In genomic region chr17:33552964-33553363, GRCm38 (mm10) we compare ENCODE assay signal across 9 mouse cellular contexts. TPM values are rescaled to one million over a fixed set of nuclear protein-coding genes. Genes with fewer than 3 reads are reported as not detected.
DNase-seq lines count a peak whose midpoint lies in the region; ATAC-seq lines count a peak whose summit lies in the region.
"Had no signal": no experiment of that assay in that cellular context is flagged by ENCODE, and none has a peak within 500 bp of the region (broad histone marks: within the 10 kb centered on the region; RNA-seq: fewer than 3 reads in every experiment).

No protein-coding gene starts in this region.

- H3K4me1 ChIP-seq in midbrain, embryonic 11.5 days (ENCODE audit: control insufficient read depth, insufficient read depth, low read length), result no peaks in the 10 kb centered on the region
- H3K4me1 ChIP-seq in midbrain, embryonic 16.5 days (ENCODE audit: control insufficient read depth, insufficient read depth, low read length), result no peaks in the 10 kb centered on the region
- no peaks in the 10 kb centered on the region for H3K4me1 ChIP-seq in limb, embryonic 13.5 days
- no peaks in the 10 kb centered on the region for H3K4me1 ChIP-seq in neural tube, embryonic 11.5 days (ENCODE audit: control insufficient read depth, insufficient read depth, low read length)
- H3K4me1 ChIP-seq: neural tube, embryonic 12.5 days had no signal

- no peak overlapping the region for H3K27ac ChIP-seq in midbrain, embryonic 11.5 days (ENCODE audit: low read depth, low read length)
- H3K27ac ChIP-seq in midbrain, embryonic 16.5 days (ENCODE audit: low read length), result no peak overlapping the region
- H3K27ac ChIP-seq in limb, embryonic 13.5 days, result no peak overlapping the region
- no peak overlapping the region for H3K27ac ChIP-seq in neural tube, embryonic 11.5 days (ENCODE audit: low read depth, low read length)
- H3K27ac ChIP-seq: neural tube, embryonic 12.5 days had no signal

- H3K9me3 ChIP-seq in midbrain, embryonic 11.5 days (ENCODE audit: control insufficient read depth, low read length), result no peaks in the 10 kb centered on the region
- no peaks in the 10 kb centered on the region for H3K9me3 ChIP-seq in midbrain, embryonic 16.5 days (replicated peaks; ENCODE audit: control insufficient read depth, low read length, poor library complexity, severe bottlenecking)
- H3K9me3 ChIP-seq in limb, embryonic 13.5 days, result no peaks in the 10 kb centered on the region
- H3K9me3 ChIP-seq in neural tube, embryonic 11.5 days (ENCODE audit: control insufficient read depth, low read length), result no peaks in the 10 kb centered on the region
- H3K9me3 ChIP-seq: neural tube, embryonic 12.5 days had no signal

- peaks cover 3% of the 10 kb centered on the region; the same call in 1 of the 2 replicates for H3K36me3 ChIP-seq in midbrain, embryonic 11.5 days (ENCODE audit: control insufficient read depth, insufficient read depth, low read length)
- peaks cover 18% of the 10 kb centered on the region; the same call in 1 of the 2 replicates for H3K36me3 ChIP-seq in midbrain, embryonic 16.5 days (ENCODE audit: control insufficient read depth, insufficient read depth, low read length)
- H3K36me3 ChIP-seq in limb, embryonic 13.5 days, result peaks cover 65% of the 10 kb centered on the region
- no peaks in the 10 kb centered on the region for H3K36me3 ChIP-seq in neural tube, embryonic 11.5 days (ENCODE audit: control insufficient read depth, insufficient read depth, low read length)

- peak; percentile 31 for DNase-seq in cerebellum, adult 9-10 months
- no peak for DNase-seq in cerebellum, adult 11 months
- peak; percentile 88 for DNase-seq in midbrain, embryonic 11.5 days (ENCODE audit: low spot score, missing footprints)
- peak; percentile 56 for DNase-seq in embryo, embryonic 9.5 days (ENCODE audit: extremely low spot score)
- peak; percentile 62 for DNase-seq in neural tube, embryonic 11.5 days (ENCODE audit: low spot score)

- H3K4me2 ChIP-seq in midbrain, embryonic 11.5 days, result no peak overlapping the region
- H3K4me2 ChIP-seq in midbrain, embryonic 16.5 days (ENCODE audit: low read length), result no peak overlapping the region
- H3K4me2 ChIP-seq in limb, embryonic 13.5 days (replicated peaks), result no peak overlapping the region
- H3K4me2 ChIP-seq in neural tube, embryonic 11.5 days (ENCODE audit: low read depth), result no peak overlapping the region
- H3K4me2 ChIP-seq: neural tube, embryonic 12.5 days had no signal

- no peaks in the 10 kb centered on the region for H3K27me3 ChIP-seq in midbrain, embryonic 11.5 days (ENCODE audit: control insufficient read depth, insufficient read depth, low read length)
- no peaks in the 10 kb centered on the region for H3K27me3 ChIP-seq in midbrain, embryonic 16.5 days (ENCODE audit: control insufficient read depth, insufficient read depth, low read depth, low read length)
- H3K27me3 ChIP-seq in limb, embryonic 13.5 days, result no peaks in the 10 kb centered on the region
- H3K27me3 ChIP-seq in neural tube, embryonic 11.5 days (ENCODE audit: control insufficient read depth, insufficient read depth, low read length), result no peaks in the 10 kb centered on the region
- H3K27me3 ChIP-seq: neural tube, embryonic 12.5 days had no signal

- H3K4me3 ChIP-seq in midbrain, embryonic 11.5 days (ENCODE audit: low read depth, low read length), result no peak overlapping the region
- no peak overlapping the region for H3K4me3 ChIP-seq in midbrain, embryonic 16.5 days (ENCODE audit: low read depth, low read length)
- no peak overlapping the region for H3K4me3 ChIP-seq in limb, embryonic 13.5 days
- H3K4me3 ChIP-seq in neural tube, embryonic 11.5 days (ENCODE audit: low read depth, low read length), result no peak overlapping the region
- H3K4me3 ChIP-seq: neural tube, embryonic 12.5 days had no signal

- WGBS in midbrain, embryonic 11.5 days, result 53% methylated on average over 4 of the region's 4 CpGs
- 39% methylated on average over 4 of the region's 4 CpGs for WGBS in midbrain, embryonic 16.5 days
- 51% methylated on average over 4 of the region's 4 CpGs for WGBS in limb, embryonic 13.5 days
- 40% methylated on average over 4 of the region's 4 CpGs for WGBS in neural tube, embryonic 11.5 days

- H3K9ac ChIP-seq in midbrain, embryonic 11.5 days (ENCODE audit: low read length), result no peak overlapping the region
- no peak overlapping the region for H3K9ac ChIP-seq in midbrain, embryonic 16.5 days (ENCODE audit: low read depth, low read length)
- no peak overlapping the region for H3K9ac ChIP-seq in limb, embryonic 13.5 days
- H3K9ac ChIP-seq in neural tube, embryonic 11.5 days (ENCODE audit: low read length), result no peak overlapping the region
- H3K9ac ChIP-seq: neural tube, embryonic 12.5 days had no signal

- ATAC-seq in midbrain, embryonic 11.5 days (ENCODE audit: low FRiP score), result 0 out of 2 replicates have a peak, but pooled peaks have one; percentile 30
- ATAC-seq in midbrain, embryonic 16.5 days, result no peak
- ATAC-seq in limb, embryonic 13.5 days (ENCODE audit: low FRiP score, low read depth), result 0 out of 2 replicates have a peak, but pooled peaks have one; percentile 40
- no peak for ATAC-seq in neural tube, embryonic 11.5 days (ENCODE audit: insufficient read depth, low FRiP score, low TSS enrichment)
- ATAC-seq in activated CD4-positive, CD25-positive, alpha-beta regulatory T cell, adult 4 months, result no peak

RNA-seq across cellular contexts. Expression of gene Myo1f, which starts 2.5 kb away (rescaled TPM):
- 3.0 and 3.3 TPM in 2 replicates for polyA plus RNA-seq in midbrain, embryonic 11.5 days (2014; fragmentation: Nextera tagmentation; extraction: Ambion mirVana)
- 1.5 and 1.6 TPM in 2 replicates for polyA plus RNA-seq in midbrain, embryonic 16.5 days (2015; fragmentation: Nextera tagmentation; extraction: Ambion mirVana)
- polyA plus RNA-seq in limb, embryonic 13.5 days (2015; fragmentation: Nextera tagmentation; extraction: Ambion mirVana), result 3.5 and 3.7 TPM in 2 replicates
- polyA plus RNA-seq in neural tube, embryonic 11.5 days (2014; fragmentation: Nextera tagmentation; extraction: Ambion mirVana), result 2.2 and 3.1 TPM in 2 replicates
- 10 to 100 TPM; 70.7 to 88.5 TPM for polyA plus RNA-seq in activated CD4-positive, CD25-positive, alpha-beta regulatory T cell, adult 4 months (2017; shearing (Covaris generic))

RNA-seq across cellular contexts. Expression of gene Adamts10, which starts 29.0 kb away (rescaled TPM):
- 22.7 and 25.9 TPM in 2 replicates for polyA plus RNA-seq in midbrain, embryonic 11.5 days (2014; fragmentation: Nextera tagmentation; extraction: Ambion mirVana)
- polyA plus RNA-seq in midbrain, embryonic 16.5 days (2015; fragmentation: Nextera tagmentation; extraction: Ambion mirVana), result 62.2 and 66.8 TPM in 2 replicates
- 106 and 120 TPM in 2 replicates for polyA plus RNA-seq in limb, embryonic 13.5 days (2015; fragmentation: Nextera tagmentation; extraction: Ambion mirVana)
- polyA plus RNA-seq in neural tube, embryonic 11.5 days (2014; fragmentation: Nextera tagmentation; extraction: Ambion mirVana), result 37.0 and 40.8 TPM in 2 replicates
- 10 to 100 TPM; 49.7 to 56.7 TPM for polyA plus RNA-seq in activated CD4-positive, CD25-positive, alpha-beta regulatory T cell, adult 4 months (2017; shearing (Covaris generic))

Comparison
In these comparisons a context has a peak if more than half of its experiments do, and no peak if none do; other contexts are left out.
1. ATAC-seq: peak in midbrain, embryonic 11.5 days (single experiment) and limb, embryonic 13.5 days (single experiment); none in midbrain, embryonic 16.5 days (single experiment), neural tube, embryonic 11.5 days (single experiment) and activated CD4-positive, CD25-positive, alpha-beta regulatory T cell, adult 4 months (single experiment).
2. RNA of gene Myo1f, which starts 2.5 kb away (polyA plus RNA-seq): 70.7 to 88.5 TPM in activated CD4-positive, CD25-positive, alpha-beta regulatory T cell, adult 4 months; 3.5 to 3.7 TPM in limb, embryonic 13.5 days, 2.2 to 3.1 TPM in neural tube, embryonic 11.5 days, 3.0 to 3.3 TPM in midbrain, embryonic 11.5 days and 1.5 to 1.6 TPM in midbrain, embryonic 16.5 days; every median in the first group is over 10 times any median in the second.